Mouse (Mus musculus): ENCODE data around the gene Ampd3. TPM values are rescaled to one million over a fixed set of nuclear protein-coding genes. Genes with fewer than 3 reads are reported as not detected.

Ampd3 gene
- polyA plus RNA-seq, 2 experiments, result 7.0 to 7.1 TPM

DNA sequence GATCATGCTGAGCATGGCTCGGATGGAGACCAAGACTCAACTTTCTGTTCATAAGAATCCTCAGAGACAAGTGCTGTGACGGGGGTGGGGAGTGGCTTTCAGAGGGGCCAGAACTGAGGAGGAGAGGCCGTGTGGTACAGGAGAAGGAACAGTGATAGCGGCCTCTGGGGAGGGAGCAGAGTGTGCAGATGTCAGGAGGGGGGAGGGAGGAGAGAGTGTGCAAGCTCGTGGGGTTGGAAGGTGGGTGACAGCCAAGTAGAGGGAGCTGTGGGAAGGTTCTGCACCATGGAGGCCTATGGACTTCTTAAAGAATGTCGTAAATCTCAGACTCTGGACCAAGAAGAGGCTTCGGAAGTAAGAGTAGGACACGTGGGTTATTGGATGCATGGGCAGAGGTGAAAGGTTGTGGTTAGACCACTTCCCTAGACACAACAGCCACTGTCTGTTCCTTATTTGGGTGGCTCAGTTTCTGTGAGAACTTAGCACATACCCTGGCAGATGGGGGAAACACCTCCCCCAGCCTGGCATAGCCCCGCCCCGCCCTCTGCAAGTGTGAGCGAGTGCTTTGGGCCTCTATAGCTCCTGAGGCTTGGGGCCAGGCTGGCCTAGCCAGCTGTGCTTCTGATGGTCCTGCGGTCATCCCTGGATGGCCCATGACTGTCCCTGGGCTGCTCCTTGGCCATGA is 28.5 kb downstream of the Ampd3 start:
- H3K4me3 ChIP-seq (replicated peaks; ENCODE audit: low read length), result no peak overlapping the region
- H3K27me3 ChIP-seq (ENCODE audit: control insufficient read depth, insufficient read depth, low read length), result no peaks in the 10 kb centered on the region
- ATAC-seq (ENCODE audit: low FRiP score, low read depth), result no peak
- no peaks in the 10 kb centered on the region for H3K36me3 ChIP-seq (ENCODE audit: control insufficient read depth, insufficient read depth, low read length)
- peaks cover 5% of the 10 kb centered on the region; the same call in 1 of the 2 replicates for H3K4me1 ChIP-seq (ENCODE audit: control insufficient read depth, insufficient read depth, low read length)
- H3K27ac ChIP-seq (replicated peaks; ENCODE audit: low read depth, low read length), result no peak overlapping the region
- no peak for DNase-seq (ENCODE audit: low spot score)
- H3K9me3 ChIP-seq (ENCODE audit: control insufficient read depth, low read length), result no peaks in the 10 kb centered on the region
- WGBS, result 66% methylated on average over 12 of the region's 12 CpGs
- H3K4me2 ChIP-seq (replicated peaks; ENCODE audit: low read depth, low read length, severe bottlenecking), result no peak overlapping the region
- no peak for TF ChIP-seq POLR2A (IDR thresholded peaks at IDR 0.05; ENCODE audit: borderline replicate concordance, extremely low read depth, insufficient read depth, insufficient read length)
- H3K9ac ChIP-seq (ENCODE audit: low read depth, low read length, severe bottlenecking), result no peak overlapping the region

DNA sequence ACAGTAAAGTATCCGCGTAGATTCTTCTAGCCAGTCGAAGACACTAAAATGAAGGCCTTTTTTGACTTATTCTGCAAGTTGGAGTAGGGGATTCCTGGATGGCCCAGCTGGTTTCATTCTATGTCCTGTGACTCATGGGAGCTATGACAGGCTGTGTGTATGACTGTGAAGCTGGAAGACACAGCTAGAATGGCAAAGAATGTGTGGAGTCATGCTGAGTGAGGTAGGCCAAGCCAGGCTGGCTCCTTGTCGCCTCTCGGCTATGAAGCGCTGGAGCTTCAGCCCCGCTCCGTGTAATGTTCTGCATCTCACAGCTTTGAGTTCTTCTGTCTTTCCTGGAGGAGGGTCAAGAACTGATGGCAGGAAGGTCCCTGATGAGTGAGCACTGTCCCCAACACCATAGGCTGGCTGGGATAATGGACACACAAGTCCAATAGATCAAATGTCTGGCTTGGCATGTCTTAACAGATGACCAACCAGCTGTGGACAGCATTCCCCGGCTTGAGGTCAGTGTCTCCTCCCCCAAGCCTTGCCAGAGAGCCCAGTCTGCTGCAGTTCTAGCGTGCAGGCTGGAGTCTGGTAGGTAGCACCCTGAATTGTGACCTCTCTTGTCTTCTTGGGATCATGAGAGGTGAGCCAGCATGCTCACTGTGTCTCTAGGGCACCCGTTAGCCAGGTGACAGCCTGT is 29.9 kb downstream of the Ampd3 start:
- H3K27ac ChIP-seq (replicated peaks; ENCODE audit: low read depth, low read length), result no peak overlapping the region
- DNase-seq (ENCODE audit: low spot score) (no peak), ATAC-seq (ENCODE audit: low FRiP score, low read depth) (no peak)
- H3K9me3 ChIP-seq (ENCODE audit: control insufficient read depth, low read length), result no peaks in the 10 kb centered on the region
- 83% methylated on average over 11 of the region's 11 CpGs for WGBS
- H3K36me3 ChIP-seq (ENCODE audit: control insufficient read depth, insufficient read depth, low read length), result no peaks in the 10 kb centered on the region
- no peak overlapping the region for H3K4me2 ChIP-seq (replicated peaks; ENCODE audit: low read depth, low read length, severe bottlenecking)
- no peak for TF ChIP-seq POLR2A (IDR thresholded peaks at IDR 0.05; ENCODE audit: borderline replicate concordance, extremely low read depth, insufficient read depth, insufficient read length)
- H3K4me1 ChIP-seq (ENCODE audit: control insufficient read depth, insufficient read depth, low read length), result peaks cover 5% of the 10 kb centered on the region; the same call in 1 of the 2 replicates
- H3K27me3 ChIP-seq (ENCODE audit: control insufficient read depth, insufficient read depth, low read length), result no peaks in the 10 kb centered on the region
- H3K4me3 ChIP-seq (replicated peaks; ENCODE audit: low read length), result no peak overlapping the region
- no peak overlapping the region for H3K9ac ChIP-seq (ENCODE audit: low read depth, low read length, severe bottlenecking)

DNA sequence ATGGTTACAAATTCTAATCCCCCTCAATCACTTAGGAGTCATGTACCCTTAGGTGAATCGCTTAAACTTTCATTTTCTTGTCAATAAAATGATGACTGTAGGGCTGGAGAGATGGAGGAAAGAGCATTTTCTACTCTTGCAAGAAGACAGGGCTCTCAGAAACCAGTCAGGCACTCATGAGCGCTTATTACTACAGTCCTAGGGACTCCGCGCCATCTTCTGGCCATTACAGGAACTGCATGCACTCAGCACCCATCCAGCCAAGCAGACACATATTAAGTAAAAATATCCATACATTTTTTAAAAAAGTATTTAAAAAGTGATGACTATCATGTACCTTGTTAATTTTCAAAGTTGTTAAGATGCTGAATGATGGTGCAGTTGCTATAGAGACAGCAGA is 33.0 kb downstream of the Ampd3 start:
- Histone ChIP-seq H3K27me3 (ENCODE audit: control insufficient read depth, insufficient read depth, low read length) (no peaks in the 10 kb centered on the region), H3K9ac (ENCODE audit: low read depth, low read length, severe bottlenecking) (no peak overlapping the region), H3K4me2 (replicated peaks; ENCODE audit: low read depth, low read length, severe bottlenecking) (no peak overlapping the region), H3K9me3 (ENCODE audit: control insufficient read depth, low read length) (no peaks in the 10 kb centered on the region), H3K4me3 (replicated peaks; ENCODE audit: low read length) (no peak overlapping the region), H3K36me3 (ENCODE audit: control insufficient read depth, insufficient read depth, low read length) (no peaks in the 10 kb centered on the region), H3K4me1 (ENCODE audit: control insufficient read depth, insufficient read depth, low read length) (0 out of 2 replicates have a peak, but pooled peaks cover under 1% of the 10 kb centered on the region), H3K27ac (replicated peaks; ENCODE audit: low read depth, low read length) (no peak overlapping the region)
- WGBS, result 4% methylated on average over 4 of the region's 4 CpGs
- no peak for TF ChIP-seq POLR2A (IDR thresholded peaks at IDR 0.05; ENCODE audit: borderline replicate concordance, extremely low read depth, insufficient read depth, insufficient read length)
- ATAC-seq (ENCODE audit: low FRiP score, low read depth), result peak; percentile 31; the same call in 1 of the 2 replicates
- peak; percentile 92 for DNase-seq (ENCODE audit: low spot score)

DNA sequence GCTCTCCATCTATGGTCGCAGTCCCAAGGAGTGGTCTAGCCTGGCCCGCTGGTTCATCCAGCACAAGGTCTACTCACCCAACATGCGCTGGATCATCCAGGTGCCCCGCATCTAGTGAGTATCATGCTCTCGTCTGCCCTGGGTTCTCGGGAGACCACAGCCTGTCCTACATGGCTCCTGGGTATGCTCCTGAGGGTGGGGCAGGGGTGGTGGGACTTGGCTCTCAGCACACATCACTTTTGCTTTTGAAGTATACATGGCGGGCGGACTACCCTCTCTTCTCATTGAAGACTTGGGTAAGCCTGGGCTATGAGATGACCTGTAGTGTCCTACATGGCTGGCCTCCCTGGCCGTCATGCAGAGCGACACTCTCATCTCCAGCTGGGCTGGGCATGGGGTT is 35.1 kb downstream of the Ampd3 start:
- ATAC-seq (ENCODE audit: low FRiP score, low read depth) (no peak), DNase-seq (ENCODE audit: low spot score) (no peak)
- H3K9ac ChIP-seq (ENCODE audit: low read depth, low read length, severe bottlenecking), result no peak overlapping the region
- H3K4me1 ChIP-seq (ENCODE audit: control insufficient read depth, insufficient read depth, low read length), result no peaks in the 10 kb centered on the region
- no peaks in the 10 kb centered on the region for H3K36me3 ChIP-seq (ENCODE audit: control insufficient read depth, insufficient read depth, low read length)
- no peaks in the 10 kb centered on the region for H3K27me3 ChIP-seq (ENCODE audit: control insufficient read depth, insufficient read depth, low read length)
- H3K9me3 ChIP-seq (ENCODE audit: control insufficient read depth, low read length), result no peaks in the 10 kb centered on the region
- WGBS, result 94% methylated on average over 10 of the region's 10 CpGs
- no peak overlapping the region for H3K27ac ChIP-seq (replicated peaks; ENCODE audit: low read depth, low read length)
- no peak overlapping the region for H3K4me3 ChIP-seq (replicated peaks; ENCODE audit: low read length)
- no peak overlapping the region for H3K4me2 ChIP-seq (replicated peaks; ENCODE audit: low read depth, low read length, severe bottlenecking)
- TF ChIP-seq POLR2A (IDR thresholded peaks at IDR 0.05; ENCODE audit: borderline replicate concordance, extremely low read depth, insufficient read depth, insufficient read length), result no peak

DNA sequence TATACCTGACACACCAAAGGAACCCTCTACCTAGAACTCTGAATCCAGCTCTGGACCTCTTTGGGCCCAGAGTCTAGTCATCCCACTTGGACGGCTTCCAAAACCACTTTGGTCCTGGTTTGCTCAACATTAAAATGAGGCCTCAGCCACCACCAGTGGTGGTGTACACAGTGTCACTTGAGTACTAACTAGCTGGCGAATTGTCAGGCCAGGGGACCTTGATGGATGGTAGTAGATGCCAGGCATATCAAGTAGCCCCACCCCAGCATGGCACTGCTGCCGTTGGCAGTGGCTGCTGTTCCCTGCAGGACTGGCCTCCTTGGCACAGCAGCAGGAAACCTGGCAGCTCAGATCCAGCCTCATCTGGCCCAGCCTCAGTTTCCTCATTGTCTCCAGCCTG is 36.3 kb downstream of the Ampd3 start:
- Histone ChIP-seq H3K4me1 (ENCODE audit: control insufficient read depth, insufficient read depth, low read length) (no peaks in the 10 kb centered on the region), H3K9ac (ENCODE audit: low read depth, low read length, severe bottlenecking) (no peak overlapping the region), H3K36me3 (ENCODE audit: control insufficient read depth, insufficient read depth, low read length) (no peaks in the 10 kb centered on the region), H3K4me3 (replicated peaks; ENCODE audit: low read length) (no peak overlapping the region), H3K9me3 (ENCODE audit: control insufficient read depth, low read length) (no peaks in the 10 kb centered on the region), H3K27me3 (ENCODE audit: control insufficient read depth, insufficient read depth, low read length) (no peaks in the 10 kb centered on the region), H3K4me2 (replicated peaks; ENCODE audit: low read depth, low read length, severe bottlenecking) (no peak overlapping the region), H3K27ac (replicated peaks; ENCODE audit: low read depth, low read length) (no peak overlapping the region)
- WGBS, result 55% methylated on average over 3 of the region's 3 CpGs
- DNase-seq (ENCODE audit: low spot score), result no peak
- TF ChIP-seq POLR2A (IDR thresholded peaks at IDR 0.05; ENCODE audit: borderline replicate concordance, extremely low read depth, insufficient read depth, insufficient read length), result no peak
- no peak for ATAC-seq (ENCODE audit: low FRiP score, low read depth)

Data from limb, embryonic 14.5 days (tissue).